Mouse (Mus musculus) heart, postnatal 10 days (tissue): Measurements from ENCODE around the gene 1520401A03Rik. TPM values are rescaled to one million over a fixed set of nuclear protein-coding genes. Genes with fewer than 3 reads are reported as not detected.

Experiments
- DNase-seq, 2 experiments: peaks; one replicate each; pipeline ENCODE4 v3.0.0; 2021
- intact Hi-C: fragments of 180-260 bp; cut with DNase I; formaldehyde crosslinking; loops from one replicate; pipeline ENCODE4 v1.15.1; 2025
- total RNA-seq, 2 experiments: library from RNA; stranded (reverse); gene quantifications; 2 replicates each; pipeline ENCODE4 v1.2.3; 2021

1520401A03Rik gene
- total RNA-seq, 2 experiments from 2014 or later: not detected

- no peak for DNase-seq
- intact Hi-C loops: loop anchor here (5.0 kb wide), 1 partner anchor 108 kb away; no protein-coding TSS in a partner anchor
Measured at GRCm38 (mm10) chr17:23744651-23745050, 22.1 kb upstream of the 1520401A03Rik start.

GRCm38 (mm10) chr17:23744076-23744475 lies 21.5 kb upstream of the 1520401A03Rik start:
- intact Hi-C loops: no loop called here
- DNase-seq: no peak

GRCm38 (mm10) chr17:23742941-23743340 lies 20.4 kb upstream of the 1520401A03Rik start:
- no peak for DNase-seq
- intact Hi-C loops: no loop called here

- intact Hi-C loops: no loop called here
- no peak for DNase-seq
Measured at GRCm38 (mm10) chr17:23742210-23742793, 19.7 kb upstream of the 1520401A03Rik start.

GRCm38 (mm10) chr17:23741359-23742209 lies 19.0 kb upstream of the 1520401A03Rik start:
- intact Hi-C loops: no loop called here

GRCm38 (mm10) chr17:23740598-23741021 lies 18.0 kb upstream of the 1520401A03Rik start, which contains the start of gene Paqr4:
Gene Paqr4 (minus strand): TSS chr17:23740867.
- intact Hi-C loops: no loop called here
- no peak for DNase-seq

More at GRCm38 (mm10) chr17:23741359-23742209, 19.0 kb upstream of the 1520401A03Rik start:
- no peak for DNase-seq

- peak; percentile 93 to 94 for DNase-seq
- intact Hi-C loops: no loop called here
Measured at GRCm38 (mm10) chr17:23740136-23740584, 17.6 kb upstream of the 1520401A03Rik start.

GRCm38 (mm10) chr17:23739202-23740135 lies 16.9 kb upstream of the 1520401A03Rik start:
- intact Hi-C loops: no loop called here
- peak; percentile 51 to 52 for DNase-seq

GRCm38 (mm10) chr17:23738836-23739201 lies 16.2 kb upstream of the 1520401A03Rik start:
- no peak for DNase-seq
- intact Hi-C loops: no loop called here

- intact Hi-C loops: no loop called here
- no peak for DNase-seq
Measured at GRCm38 (mm10) chr17:23737493-23738445, 15.2 kb upstream of the 1520401A03Rik start.

GRCm38 (mm10) chr17:23734341-23734740 lies 11.8 kb upstream of the 1520401A03Rik start:
- no peak for DNase-seq
- intact Hi-C loops: no loop called here

GRCm38 (mm10) chr17:23730441-23730840 lies 7.9 kb upstream of the 1520401A03Rik start:
- intact Hi-C loops: no loop called here
- DNase-seq: no peak

- intact Hi-C loops: no loop called here
- DNase-seq: peak; percentile 87 to 88
Measured at GRCm38 (mm10) chr17:23726758-23727142, 4.2 kb upstream of the 1520401A03Rik start.

GRCm38 (mm10) chr17:23725999-23726757 lies 3.6 kb upstream of the 1520401A03Rik start, which contains the start of gene Pkmyt1:
Gene Pkmyt1 (plus strand): TSS chr17:23726336.
- DNase-seq: peak; percentile 96 to 97
- intact Hi-C loops: no loop called here

- intact Hi-C loops: no loop called here
- no peak for DNase-seq
Measured at GRCm38 (mm10) chr17:23725477-23725876, 2.9 kb upstream of the 1520401A03Rik start.

GRCm38 (mm10) chr17:23721886-23722285 lies 697 bp downstream of the 1520401A03Rik start:
- intact Hi-C loops: no loop called here
- DNase-seq: no peak

- DNase-seq: no peak
- intact Hi-C loops: no loop called here
Measured at GRCm38 (mm10) chr17:23719455-23719854, 3.1 kb downstream of the 1520401A03Rik start.

GRCm38 (mm10) chr17:23717003-23717402 lies 5.6 kb downstream of the 1520401A03Rik start:
- no peak for DNase-seq
- intact Hi-C loops: no loop called here

- intact Hi-C loops: loop anchor here (2.0 to 5.0 kb wide), 2 partner anchors 44 to 135 kb away; partner anchors contain the start of gene Bicdl2
- DNase-seq: peak; percentile 75 to 83
Measured at GRCm38 (mm10) chr17:23706212-23706611, 16.4 kb downstream of the 1520401A03Rik start.
